Mouse (Mus musculus): ENCODE results near the gene Ppp1r14a.

Gene Ppp1r14a

DNA sequence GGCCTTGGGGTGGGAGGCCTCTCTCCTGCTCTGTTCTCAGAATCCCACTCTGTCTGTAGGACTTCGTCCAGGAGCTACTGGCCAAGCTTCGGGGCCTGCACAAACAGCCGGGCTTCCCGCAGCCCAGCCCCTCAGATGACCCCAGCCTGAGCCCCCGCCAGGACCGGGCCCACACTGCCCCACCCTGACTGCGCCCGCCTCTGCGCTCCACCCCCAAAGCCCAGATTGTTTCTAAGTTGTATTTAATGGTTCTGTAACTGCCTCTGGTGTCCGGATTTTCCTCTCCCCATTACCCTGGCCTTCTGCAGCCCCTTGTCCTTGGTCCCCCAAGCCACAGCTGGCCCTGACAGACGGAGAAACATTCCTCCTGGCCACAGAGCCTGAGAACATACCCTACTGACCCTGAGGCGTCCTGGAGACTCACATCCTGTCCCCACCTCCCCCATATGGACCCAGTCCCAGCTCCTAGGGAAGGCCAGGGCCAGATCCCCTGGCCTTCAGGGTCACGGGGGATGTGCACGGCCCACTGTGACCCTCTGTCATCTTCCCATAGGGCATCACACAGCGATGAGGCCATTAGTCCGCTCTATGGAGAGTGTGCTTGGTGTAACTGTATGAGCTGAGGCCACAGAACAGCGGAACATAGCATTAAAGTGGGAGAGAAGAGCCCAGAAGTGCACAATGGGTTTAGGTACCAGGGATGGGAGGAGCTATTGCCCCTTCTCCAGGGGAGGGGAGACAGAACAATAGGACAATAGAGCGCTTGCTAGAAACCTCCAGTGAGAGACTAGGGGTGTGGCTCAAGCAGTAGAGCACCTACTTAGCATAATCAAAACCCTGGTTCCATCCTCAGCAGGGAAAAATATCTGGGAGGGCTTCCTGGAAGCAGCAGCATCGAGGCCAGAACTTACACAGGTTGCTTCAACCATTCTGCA, 4.3 kb downstream of the Ppp1r14a start:
- in situ Hi-C loops (cut with MboI; ENCODE audit: low pct_unique_long_range_greater_than_20kb in 1 of 2, low sequenced_read_pairs in 2 of 2, unreplicated experiment in 1 of 2) = loop anchor here in 1 of 2 experiments (10.0 kb wide), 1 partner anchor 239 kb away; no protein-coding TSS in a partner anchor

DNA sequence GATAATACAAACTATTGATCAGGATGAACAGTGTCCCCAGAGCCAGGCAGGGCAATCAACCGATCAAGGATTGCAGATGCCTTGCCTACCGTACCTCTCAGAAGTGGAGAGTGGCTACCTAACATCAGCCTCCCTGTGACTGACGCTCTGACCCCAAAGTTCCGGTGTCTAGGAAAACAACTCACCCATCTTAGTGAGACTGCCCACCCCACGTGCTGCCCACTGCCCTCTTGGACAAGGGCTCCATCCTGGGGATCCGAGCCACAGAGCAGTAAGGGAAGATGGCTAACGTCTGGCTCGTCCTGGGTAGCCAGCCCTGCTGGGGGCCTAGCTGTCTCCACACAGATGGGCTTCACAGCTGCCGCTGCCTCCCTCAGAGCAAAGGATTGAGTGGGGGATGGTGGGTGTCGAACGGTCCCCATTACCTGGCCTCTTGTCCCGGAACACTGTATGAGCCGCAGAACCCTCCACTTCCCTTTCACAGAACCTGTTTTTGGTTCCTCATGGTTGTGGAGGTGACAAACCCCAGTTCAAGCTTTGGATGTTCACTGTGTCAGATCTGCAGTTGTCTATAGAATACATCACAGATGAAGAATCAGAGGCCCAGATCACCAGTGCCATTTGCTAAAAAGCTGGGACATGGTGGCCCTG, 5.1 kb downstream of the Ppp1r14a start:
- in situ Hi-C loops (cut with MboI; ENCODE audit: low pct_unique_long_range_greater_than_20kb in 1 of 2, low sequenced_read_pairs in 2 of 2, unreplicated experiment in 1 of 2) = loop anchor here in 1 of 2 experiments (10.0 kb wide), 1 partner anchor 239 kb away; no protein-coding TSS in a partner anchor

- in situ Hi-C loops (cut with MboI; ENCODE audit: low pct_unique_long_range_greater_than_20kb in 1 of 2, low sequenced_read_pairs in 2 of 2, unreplicated experiment in 1 of 2) = loop anchor here in 1 of 2 experiments (10.0 kb wide), 1 partner anchor 241 kb away; no protein-coding TSS in a partner anchor
Observed at GRCm38 (mm10) chr7:29295861-29296647, 6.9 kb downstream of the Ppp1r14a start.

- in situ Hi-C loops (cut with MboI; ENCODE audit: low pct_unique_long_range_greater_than_20kb in 1 of 2, low sequenced_read_pairs in 2 of 2, unreplicated experiment in 1 of 2) = loop anchor here in 1 of 2 experiments (10.0 kb wide), 1 partner anchor 242 kb away; no protein-coding TSS in a partner anchor
Observed at GRCm38 (mm10) chr7:29296998-29297397, 7.9 kb downstream of the Ppp1r14a start.

DNA sequence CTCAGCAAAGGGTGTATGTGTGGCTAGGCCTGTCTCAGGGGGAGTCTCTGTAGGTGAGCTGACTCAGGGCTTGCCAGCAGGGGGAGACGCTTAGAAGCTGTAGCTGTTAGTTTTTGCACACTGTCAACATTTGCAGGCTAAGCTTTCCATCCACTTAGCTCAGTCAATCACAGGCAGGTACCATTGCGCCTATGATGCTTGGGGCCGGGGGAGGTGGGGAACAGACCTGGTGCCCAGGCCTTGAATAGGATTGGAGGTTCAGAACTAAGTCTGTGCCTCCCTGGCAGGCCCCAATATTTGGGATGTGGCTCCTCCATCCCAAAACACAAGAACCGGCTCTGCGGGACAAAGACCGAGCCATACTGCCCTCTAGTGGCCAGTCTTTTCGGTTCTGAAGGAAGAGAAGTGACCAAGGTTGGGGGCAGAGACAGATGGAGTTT, 12.0 kb downstream of the Ppp1r14a start:
- in situ Hi-C loops (cut with MboI; ENCODE audit: low pct_unique_long_range_greater_than_20kb in 1 of 2, low sequenced_read_pairs in 2 of 2, unreplicated experiment in 1 of 2) = no loop called here

- in situ Hi-C loops (cut with MboI; ENCODE audit: low pct_unique_long_range_greater_than_20kb in 1 of 2, low sequenced_read_pairs in 2 of 2, unreplicated experiment in 1 of 2) = no loop called here
Observed at GRCm38 (mm10) chr7:29302641-29303040, 13.5 kb downstream of the Ppp1r14a start.

DNA sequence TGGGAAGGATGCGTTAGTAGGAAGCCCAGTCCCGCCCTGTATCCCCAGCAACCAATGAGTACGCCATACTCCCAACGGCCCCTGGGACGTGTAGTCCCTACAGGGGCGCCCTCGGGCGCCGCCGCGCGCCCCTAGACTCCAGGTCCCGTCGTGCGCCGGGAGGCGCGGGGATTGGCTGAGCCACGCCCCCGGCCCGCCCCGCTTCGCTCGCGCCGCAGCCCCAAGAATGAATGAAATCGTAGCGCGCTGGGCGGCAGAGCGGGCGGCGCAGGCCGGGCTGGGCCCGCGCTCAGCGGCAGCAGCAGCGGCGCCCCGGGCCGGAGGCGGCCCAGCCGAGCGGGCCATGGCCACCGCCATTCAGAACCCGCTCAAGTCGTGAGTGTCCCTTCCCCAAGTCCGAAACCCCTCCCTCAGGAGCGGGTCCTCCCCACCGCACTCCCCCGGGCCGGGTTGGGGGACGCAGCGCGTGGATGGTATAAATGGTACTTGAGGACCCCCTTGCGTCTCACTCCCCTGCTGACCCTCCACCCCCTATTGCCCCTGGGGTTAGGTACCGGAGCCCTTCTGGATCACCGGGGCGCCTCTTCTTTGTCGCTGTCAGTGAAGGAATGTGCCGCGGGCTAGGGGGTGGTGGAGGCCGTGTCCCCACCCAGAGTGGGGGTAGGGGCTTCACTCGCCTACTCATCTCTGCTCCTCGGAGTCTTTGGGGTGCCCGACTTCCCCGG, 14.8 kb downstream of the Ppp1r14a start, which contains the start of gene Dpf1:
Gene Dpf1 (plus strand): TSS at position 214 of the 725 bp plus-strand sequence.
- in situ Hi-C loops (cut with MboI; ENCODE audit: low pct_unique_long_range_greater_than_20kb in 1 of 2, low sequenced_read_pairs in 2 of 2, unreplicated experiment in 1 of 2) = no loop called here

GRCm38 (mm10) chr7:29304463-29305262, 15.6 kb downstream of the Ppp1r14a start:
- in situ Hi-C loops (cut with MboI; ENCODE audit: low pct_unique_long_range_greater_than_20kb in 1 of 2, low sequenced_read_pairs in 2 of 2, unreplicated experiment in 1 of 2) = no loop called here

- in situ Hi-C loops (cut with MboI; ENCODE audit: low pct_unique_long_range_greater_than_20kb in 1 of 2, low sequenced_read_pairs in 2 of 2, unreplicated experiment in 1 of 2) = no loop called here
Observed at GRCm38 (mm10) chr7:29305263-29305988, 16.3 kb downstream of the Ppp1r14a start.

DNA sequence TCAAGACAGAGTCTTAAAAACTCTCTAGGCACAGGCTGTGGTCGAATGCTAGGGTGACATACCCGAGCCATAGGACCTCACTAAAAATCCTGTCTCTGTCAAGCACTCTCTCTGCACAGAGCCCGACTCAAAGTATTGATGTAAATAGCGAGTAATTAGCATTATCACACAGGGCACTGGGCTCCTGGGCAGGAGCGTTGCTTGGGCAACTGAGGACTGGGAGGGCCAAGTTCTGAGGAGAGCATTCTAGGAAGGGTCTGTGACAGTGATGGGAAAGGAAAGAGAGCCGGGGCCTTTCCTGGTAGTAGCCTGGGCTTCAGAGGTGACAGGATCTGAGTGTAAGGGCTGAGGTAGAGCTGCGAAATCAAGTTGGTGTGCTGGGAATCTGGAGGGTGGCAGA, 17.0 kb downstream of the Ppp1r14a start:
- in situ Hi-C loops (cut with MboI; ENCODE audit: low pct_unique_long_range_greater_than_20kb in 1 of 2, low sequenced_read_pairs in 2 of 2, unreplicated experiment in 1 of 2) = no loop called here

GRCm38 (mm10) chr7:29306619-29307018, 17.5 kb downstream of the Ppp1r14a start:
- in situ Hi-C loops (cut with MboI; ENCODE audit: low pct_unique_long_range_greater_than_20kb in 1 of 2, low sequenced_read_pairs in 2 of 2, unreplicated experiment in 1 of 2) = no loop called here

DNA sequence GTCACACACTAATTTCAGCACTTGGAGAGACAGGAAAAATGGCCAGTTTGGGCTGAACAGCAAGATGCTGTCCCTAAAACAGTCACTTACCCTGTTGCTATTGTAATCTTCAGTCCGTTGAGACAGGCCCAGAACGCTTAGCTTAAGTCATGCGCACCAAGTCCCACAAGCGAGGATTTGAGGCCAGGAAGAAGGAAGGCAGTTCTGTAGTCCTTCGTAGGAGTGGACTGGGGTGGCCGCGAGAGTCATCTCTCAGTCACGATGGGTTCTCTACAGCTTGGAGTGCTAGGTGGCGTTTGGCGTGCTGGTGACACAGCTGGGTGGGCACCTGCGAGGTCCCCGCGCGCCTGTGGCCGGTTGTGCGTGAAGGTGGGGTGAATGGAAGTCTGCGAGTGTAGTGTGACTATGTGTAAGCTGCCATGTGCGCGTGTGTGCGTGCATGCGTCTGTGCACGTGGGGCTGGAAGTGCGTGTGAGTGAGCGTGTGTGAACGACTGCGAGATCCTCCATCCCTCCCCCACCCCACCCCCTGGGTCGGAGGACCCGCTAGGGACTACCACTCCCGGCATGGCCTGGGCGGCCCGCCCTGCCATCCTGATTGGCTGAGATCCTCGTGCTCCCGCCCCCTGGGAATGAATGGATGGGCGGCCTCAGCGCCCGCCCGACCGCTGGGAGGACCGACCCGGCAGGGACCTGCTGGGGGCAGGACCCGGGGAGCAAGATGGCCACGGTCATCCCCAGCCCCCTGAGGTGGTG, 18.4 kb downstream of the Ppp1r14a start:
- in situ Hi-C loops (cut with MboI; ENCODE audit: low pct_unique_long_range_greater_than_20kb in 1 of 2, low sequenced_read_pairs in 2 of 2, unreplicated experiment in 1 of 2) = no loop called here

DNA sequence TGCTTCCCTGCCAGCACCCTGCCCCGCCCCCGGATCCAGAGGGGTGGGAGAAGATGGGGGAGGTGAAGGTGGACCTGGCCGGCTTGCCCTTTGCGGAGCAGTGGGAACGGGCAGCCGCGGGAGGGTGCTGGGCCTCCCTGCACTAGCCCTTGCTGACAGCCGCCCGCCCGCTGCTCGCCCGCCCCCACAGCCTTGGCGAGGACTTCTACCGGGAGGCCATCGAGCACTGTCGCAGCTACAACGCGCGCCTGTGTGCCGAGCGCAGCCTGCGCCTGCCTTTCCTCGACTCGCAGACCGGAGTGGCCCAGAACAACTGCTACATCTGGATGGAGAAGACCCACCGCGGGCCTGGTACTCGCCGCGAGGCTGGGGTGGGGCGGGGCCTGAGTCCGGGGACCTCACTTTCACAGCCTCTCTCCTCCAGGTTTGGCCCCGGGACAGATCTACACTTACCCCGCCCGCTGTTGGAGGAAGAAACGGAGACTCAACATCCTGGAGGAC, 20.2 kb downstream of the Ppp1r14a start:
- in situ Hi-C loops (cut with MboI; ENCODE audit: low pct_unique_long_range_greater_than_20kb in 1 of 2, low sequenced_read_pairs in 2 of 2, unreplicated experiment in 1 of 2) = no loop called here

DNA sequence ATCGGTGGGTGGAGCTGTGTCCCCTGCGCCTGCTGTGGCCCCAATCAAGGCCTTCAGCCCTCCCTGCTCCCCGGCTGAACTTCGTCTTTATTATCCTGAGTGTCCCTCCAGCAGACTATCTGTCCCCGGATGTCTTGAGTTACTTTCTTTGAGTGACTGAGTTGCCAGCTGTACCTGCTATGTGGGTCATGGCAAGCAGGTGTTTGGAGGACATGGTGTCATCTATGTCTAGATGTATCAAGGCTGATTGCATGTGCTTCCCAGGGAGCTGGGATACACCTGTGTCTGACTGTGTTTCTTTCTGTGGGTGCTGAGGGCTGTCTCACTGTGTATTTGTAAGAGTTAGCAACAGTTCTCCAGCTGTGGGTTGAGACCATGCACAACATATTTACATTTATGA, 20.6 kb downstream of the Ppp1r14a start:
- in situ Hi-C loops (cut with MboI; ENCODE audit: low pct_unique_long_range_greater_than_20kb in 1 of 2, low sequenced_read_pairs in 2 of 2, unreplicated experiment in 1 of 2) = no loop called here

GRCm38 (mm10) chr7:29313051-29313450, 23.9 kb downstream of the Ppp1r14a start:
- in situ Hi-C loops (cut with MboI; ENCODE audit: low pct_unique_long_range_greater_than_20kb in 1 of 2, low sequenced_read_pairs in 2 of 2, unreplicated experiment in 1 of 2) = no loop called here
